Mouse (Mus musculus): ENCODE measurements around the gene Gipc1. TPM values are rescaled to one million over a fixed set of nuclear protein-coding genes. Genes with fewer than 3 reads are reported as not detected.
A peak's percentile ranks its signal among the peaks of the same experiment; 100 is the strongest.

Gipc1 gene
- total RNA-seq, 2 experiments from 2014 or later = 18.9 to 20.4 TPM

GRCm38 (mm10) chr8:83648031-83648430, 4.4 kb upstream of the Gipc1 start:
- DNase-seq = no peak

- DNase-seq = no peak
Measured at GRCm38 (mm10) chr8:83649699-83650098, 2.8 kb upstream of the Gipc1 start.

- no peak for DNase-seq
Measured at GRCm38 (mm10) chr8:83652744-83653661, 526 bp downstream of the Gipc1 start.

- no peak for DNase-seq
Measured at GRCm38 (mm10) chr8:83653662-83654017, 1.2 kb downstream of the Gipc1 start.

- DNase-seq = no peak
Measured at GRCm38 (mm10) chr8:83654725-83655124, 2.2 kb downstream of the Gipc1 start.

DNA sequence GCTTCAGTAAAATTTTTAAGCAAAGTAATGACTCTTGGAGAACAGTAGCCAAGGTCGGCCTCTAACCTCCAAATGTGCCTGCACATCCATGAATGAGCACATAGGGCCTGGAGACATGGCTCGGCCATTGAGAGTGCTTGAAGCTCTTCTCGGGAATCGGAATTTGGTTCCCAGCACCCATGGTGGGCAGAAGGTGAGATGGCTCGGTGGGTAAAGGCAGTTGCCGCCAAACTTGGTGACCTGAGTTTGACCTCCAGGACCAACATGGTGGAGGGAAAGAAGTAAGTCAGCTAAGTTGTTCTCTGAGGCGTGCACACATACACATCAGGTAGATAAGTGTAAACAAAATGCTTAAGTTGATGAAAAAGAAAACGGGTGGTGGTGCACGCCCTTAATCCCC, 3.6 kb downstream of the Gipc1 start:
- DNase-seq = no peak

DNA sequence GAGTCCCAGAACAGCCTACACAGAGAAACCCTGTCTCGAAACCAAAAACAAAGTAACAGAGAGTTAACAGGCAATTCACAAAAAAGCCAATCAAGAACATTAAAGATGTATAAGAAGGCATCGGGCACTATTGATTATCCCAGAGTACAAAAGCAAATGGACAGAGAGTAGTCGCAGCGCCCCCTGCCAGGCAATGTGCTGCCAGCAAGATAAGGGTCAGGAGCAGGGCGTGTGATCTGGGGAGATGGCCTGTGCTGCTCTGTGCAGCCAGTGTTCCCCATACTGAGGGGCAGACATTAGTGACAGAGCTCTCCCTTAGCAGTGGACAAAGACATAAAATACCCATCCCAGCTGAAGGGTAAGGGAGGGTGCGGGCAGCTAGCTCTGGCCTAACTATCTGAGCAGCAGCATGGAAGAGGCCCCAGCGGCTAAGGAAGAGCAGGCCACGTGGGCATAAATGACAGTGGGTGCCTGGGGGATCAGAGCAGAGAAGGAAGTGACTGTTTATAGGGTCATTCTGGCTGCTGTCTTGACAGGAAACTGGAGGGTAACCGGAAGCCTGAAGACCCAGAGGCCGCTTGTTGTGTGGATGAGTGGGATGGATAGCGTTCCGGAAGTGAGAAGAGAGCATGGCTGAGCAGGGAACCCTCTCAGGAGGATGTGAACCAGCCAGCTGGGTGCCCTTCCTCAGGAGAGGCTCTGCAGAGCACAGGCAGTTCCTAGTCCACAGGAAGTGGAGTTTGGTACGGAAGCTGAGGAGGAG, 4.2 kb downstream of the Gipc1 start:
- no peak for DNase-seq

DNA sequence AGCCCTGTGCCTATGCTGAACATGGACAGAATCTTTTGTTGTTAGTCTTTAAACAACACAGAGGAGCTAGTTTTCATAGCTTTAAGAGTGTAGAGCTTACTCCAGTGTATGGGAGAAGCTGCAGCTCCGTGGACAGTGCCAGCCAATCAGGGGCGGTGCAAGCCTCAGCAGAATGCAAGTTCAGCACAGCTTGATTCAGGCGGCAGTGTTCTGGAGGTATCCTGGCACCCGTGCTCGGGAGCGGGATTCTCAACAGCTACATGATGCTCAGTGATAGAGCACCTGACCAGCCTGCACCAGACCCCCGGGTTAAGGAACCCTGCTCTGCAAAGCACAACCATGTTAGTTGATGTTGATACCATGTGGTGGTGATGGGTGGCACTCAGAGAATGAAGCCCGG, 8.1 kb downstream of the Gipc1 start:
- DNase-seq = no peak

- no peak for DNase-seq
Measured at GRCm38 (mm10) chr8:83660995-83661680, 8.7 kb downstream of the Gipc1 start.

DNA sequence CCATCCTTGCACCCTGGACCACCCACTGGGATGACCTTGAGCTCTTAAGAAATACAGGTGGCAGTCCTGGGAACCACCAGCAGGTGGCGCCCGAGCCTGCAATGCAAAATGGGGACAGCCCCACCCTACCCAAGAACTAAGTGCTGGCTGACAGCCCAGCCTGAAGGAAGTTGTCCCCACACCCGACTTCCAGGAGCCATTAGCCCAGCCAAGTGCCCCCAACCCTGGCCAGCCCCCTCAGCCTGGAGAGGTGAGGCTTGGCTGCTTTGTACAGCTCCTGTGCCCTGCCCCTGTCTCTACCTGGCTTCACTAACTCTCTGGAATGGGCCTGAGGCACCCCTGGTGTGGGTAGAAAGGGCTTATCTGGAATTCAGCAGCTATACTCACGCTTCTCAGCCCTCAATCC, 9.9 kb downstream of the Gipc1 start:
- DNase-seq = peak; percentile 79

- no peak for DNase-seq
Measured at GRCm38 (mm10) chr8:83664096-83664495, 11.6 kb downstream of the Gipc1 start.

- peak; percentile 26 for DNase-seq
Measured at GRCm38 (mm10) chr8:83664931-83665625, 12.6 kb downstream of the Gipc1 start.

DNA sequence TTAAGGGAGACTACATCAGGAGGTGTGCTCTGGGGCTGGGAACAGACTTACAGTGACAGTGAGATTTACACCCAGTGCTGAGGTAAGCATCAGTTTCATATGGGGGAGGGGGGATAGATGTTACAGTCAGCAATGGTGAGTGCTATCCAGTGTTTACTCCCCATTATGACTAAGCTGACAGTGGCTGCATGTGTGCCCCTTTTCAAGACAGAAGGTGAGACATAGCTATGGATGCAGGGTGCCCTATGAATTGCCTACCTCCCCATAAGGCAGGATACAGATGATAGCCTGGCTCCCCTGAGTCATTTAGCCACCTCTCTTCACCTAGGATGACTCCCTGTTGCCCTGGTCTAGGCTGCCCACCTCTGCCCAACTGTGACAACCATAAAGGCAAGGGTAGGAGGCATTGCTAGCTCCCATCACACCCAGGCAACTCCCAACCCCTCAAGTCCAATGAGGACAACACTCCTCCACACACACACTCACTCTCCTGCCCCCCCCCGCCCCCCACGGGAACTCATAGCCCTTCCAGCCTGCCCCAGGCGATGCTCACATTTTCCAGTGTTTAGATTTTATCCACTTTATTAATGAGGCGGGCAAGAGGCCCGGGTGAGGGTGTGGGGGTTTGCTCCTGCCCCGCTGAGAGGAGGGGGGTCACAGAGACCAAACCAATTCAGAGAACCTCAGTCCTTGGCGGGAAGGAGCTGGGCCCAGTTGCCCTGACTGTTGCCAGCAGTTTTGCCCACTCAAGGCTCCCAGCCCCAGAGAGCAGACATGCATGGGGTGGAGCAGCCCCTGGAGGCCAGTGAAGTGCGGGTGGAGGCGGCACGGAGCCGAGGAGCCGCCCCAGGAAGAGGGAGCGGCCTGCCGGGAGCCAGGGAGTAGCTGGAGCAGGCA, 13.7 kb downstream of the Gipc1 start, which contains the start of gene Ptger1:
Ptger1 (plus strand) TSS at position 710 of the 897 bp plus-strand sequence.
- peak; percentile 65 for DNase-seq

GRCm38 (mm10) chr8:83666866-83667234, 14.4 kb downstream of the Gipc1 start:
- no peak for DNase-seq

DNA sequence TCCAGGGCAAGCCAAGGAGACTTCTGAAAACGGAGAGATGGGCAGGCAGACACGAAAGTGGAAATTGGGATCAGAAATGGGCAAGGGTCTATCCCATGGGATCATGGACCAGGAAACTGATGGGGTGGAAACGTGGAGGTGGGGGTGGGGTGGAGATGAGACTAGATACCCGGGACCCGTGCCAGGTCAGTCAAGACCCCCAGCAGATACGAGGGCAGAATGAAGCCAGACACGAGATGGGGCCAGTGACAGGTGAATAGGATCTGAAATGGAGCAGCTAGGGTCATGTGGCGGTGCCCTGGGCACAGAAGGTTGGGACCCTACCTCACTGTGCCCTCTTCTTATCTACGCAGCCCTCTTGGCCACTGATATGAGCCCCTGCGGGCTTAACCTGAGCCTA, 15.0 kb downstream of the Gipc1 start:
- DNase-seq = no peak

- peak; percentile 44 for DNase-seq
Measured at GRCm38 (mm10) chr8:83668010-83668916, 15.8 kb downstream of the Gipc1 start.

- DNase-seq = no peak
Measured at GRCm38 (mm10) chr8:83669013-83669412, 16.5 kb downstream of the Gipc1 start.

DNA sequence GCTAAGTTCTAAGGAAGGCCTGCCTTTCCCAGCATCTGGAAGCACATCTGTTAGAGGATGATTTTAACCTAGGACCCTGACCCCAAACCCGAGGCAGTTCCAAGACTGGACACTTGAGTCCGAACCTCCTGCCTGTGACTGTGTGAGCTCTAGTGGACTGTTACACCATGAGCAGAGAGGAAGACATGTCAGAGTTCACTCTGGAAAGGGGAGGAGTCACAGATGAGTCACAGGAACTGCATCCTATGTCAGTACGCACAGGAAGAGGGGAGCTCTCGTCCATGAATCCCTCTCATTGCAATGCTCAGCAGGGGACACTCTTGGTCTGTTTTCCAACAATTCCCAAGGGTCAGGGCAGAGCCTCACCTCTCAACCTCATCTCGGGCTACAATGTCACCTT, 20.5 kb downstream of the Gipc1 start:
- no peak for DNase-seq

DNA sequence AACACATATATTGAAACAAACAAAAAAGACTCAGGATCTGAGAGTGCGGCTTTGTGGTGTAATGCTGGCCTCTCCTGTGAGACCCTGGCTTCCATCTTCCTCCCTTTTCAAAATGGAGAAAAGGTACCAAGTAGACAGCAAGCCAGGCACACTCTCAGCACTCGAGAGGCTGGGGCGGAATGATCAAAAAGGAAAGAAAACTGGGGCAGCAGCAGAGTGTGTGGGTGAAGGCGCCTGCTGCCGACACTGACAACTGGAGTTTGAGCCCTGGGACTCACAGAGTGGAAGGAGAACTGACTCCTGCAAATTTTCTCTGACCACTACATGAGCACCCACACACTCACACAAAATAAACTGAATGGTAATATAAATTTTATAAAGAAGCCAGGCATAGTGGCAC, 22.0 kb downstream of the Gipc1 start:
- DNase-seq = no peak

- no peak for DNase-seq
Measured at GRCm38 (mm10) chr8:83679866-83680265, 27.4 kb downstream of the Gipc1 start.

All from gastrocnemius, postnatal 25 days (tissue).